In genomic region chr3:101544116-101544515, GRCm38 (mm10) we compare ENCODE assay signal across 13 mouse cellular contexts.
DNase-seq lines count a peak whose midpoint lies in the region; ATAC-seq and TF ChIP-seq lines count a peak whose summit lies in the region.
"Had no signal": no experiment of that assay in that cellular context is flagged by ENCODE, and none has a peak within 500 bp of the region (broad histone marks: within the 10 kb centered on the region; RNA-seq: fewer than 3 reads in every experiment).

No protein-coding gene starts in this region.

- no peak for TF ChIP-seq CTCF in kidney, postnatal 0 days (IDR thresholded peaks at IDR 0.05; ENCODE audit: low read depth)
- TF ChIP-seq CTCF in kidney, adult 2 months (conservative IDR thresholded peaks at IDR 0.05; ENCODE audit: insufficient read depth, insufficient read length, low read depth, low read length) = no peak

- no peaks in the 10 kb centered on the region for H3K9me3 ChIP-seq in forebrain, embryonic 10.5 days
- H3K9me3 ChIP-seq in forebrain, embryonic 14.5 days (replicated peaks; ENCODE audit: control insufficient read depth, low read length) = no peaks in the 10 kb centered on the region
- H3K9me3 ChIP-seq in kidney, postnatal 0 days (replicated peaks; ENCODE audit: low read length) = no peaks in the 10 kb centered on the region
- no peaks in the 10 kb centered on the region for H3K9me3 ChIP-seq in midbrain, embryonic 12.5 days
- no peaks in the 10 kb centered on the region for H3K9me3 ChIP-seq in midbrain, embryonic 15.5 days
- H3K9me3 ChIP-seq: hindbrain, embryonic 15.5 days; midbrain, embryonic 13.5 days had no signal

- ATAC-seq in forebrain, embryonic 14.5 days = no peak
- no peak for ATAC-seq in kidney, postnatal 0 days (replicated peaks; ENCODE audit: low FRiP score, low read depth)
- ATAC-seq in midbrain, embryonic 12.5 days (ENCODE audit: low FRiP score, low read depth) = no peak
- no peak for ATAC-seq in midbrain, embryonic 15.5 days (replicated peaks)
- ATAC-seq in inflammation-experienced regulatory T-cells, adult 6 months = no peak
- ATAC-seq: midbrain, embryonic 13.5 days had no signal

- H3K27me3 ChIP-seq in forebrain, embryonic 10.5 days (ENCODE audit: poor library complexity, severe bottlenecking) = no peaks in the 10 kb centered on the region
- no peaks in the 10 kb centered on the region for H3K27me3 ChIP-seq in forebrain, embryonic 14.5 days (replicated peaks; ENCODE audit: control insufficient read depth, insufficient read depth, low read length)
- no peaks in the 10 kb centered on the region for H3K27me3 ChIP-seq in kidney, postnatal 0 days (ENCODE audit: insufficient read depth, low read length)
- H3K27me3 ChIP-seq in kidney, adult 2 months (replicated peaks; ENCODE audit: control insufficient read depth, insufficient read depth, low read length) = no peaks in the 10 kb centered on the region
- no peaks in the 10 kb centered on the region; the same call in 1 of the 2 replicates for H3K27me3 ChIP-seq in midbrain, embryonic 12.5 days
- no peaks in the 10 kb centered on the region for H3K27me3 ChIP-seq in midbrain, embryonic 15.5 days (replicated peaks)
- H3K27me3 ChIP-seq: hindbrain, embryonic 15.5 days; midbrain, embryonic 13.5 days had no signal

- no peak for TF ChIP-seq POLR2A in kidney, adult 2 months (IDR thresholded peaks at IDR 0.05; ENCODE audit: low read depth, low read length)

- no peaks in the 10 kb centered on the region for H3K36me3 ChIP-seq in forebrain, embryonic 10.5 days (replicated peaks)
- H3K36me3 ChIP-seq in forebrain, embryonic 14.5 days (ENCODE audit: control insufficient read depth, insufficient read depth, low read length) = no peaks in the 10 kb centered on the region
- H3K36me3 ChIP-seq in kidney, postnatal 0 days (ENCODE audit: insufficient read depth, low read length) = no peaks in the 10 kb centered on the region
- no peaks in the 10 kb centered on the region for H3K36me3 ChIP-seq in kidney, adult 2 months (ENCODE audit: control insufficient read depth, insufficient read depth, low read length)
- no peaks in the 10 kb centered on the region for H3K36me3 ChIP-seq in midbrain, embryonic 12.5 days
- H3K36me3 ChIP-seq in midbrain, embryonic 15.5 days (replicated peaks) = no peaks in the 10 kb centered on the region
- H3K36me3 ChIP-seq: hindbrain, embryonic 15.5 days; midbrain, embryonic 13.5 days had no signal

- DNase-seq in forebrain, embryonic 10.5 days (ENCODE audit: extremely low spot score, low spot score) = no peak
- no peak for DNase-seq in forebrain, embryonic 14.5 days (ENCODE audit: low spot score)
- peak; percentile 60 for DNase-seq in kidney, postnatal 0 days (ENCODE audit: low spot score)
- DNase-seq in kidney, adult 2 months = no peak
- DNase-seq in yolk sac, embryonic 10.5 days (ENCODE audit: low spot score) = peak; percentile 63
- DNase-seq: adrenal gland, postnatal 36 days; retina, postnatal 1 day had no signal

- H3K4me3 ChIP-seq in forebrain, embryonic 10.5 days = no peak overlapping the region
- H3K4me3 ChIP-seq in forebrain, embryonic 14.5 days (ENCODE audit: low read depth, low read length) = no peak overlapping the region
- no peak overlapping the region for H3K4me3 ChIP-seq in kidney, postnatal 0 days (replicated peaks; ENCODE audit: low read depth, low read length)
- no peak overlapping the region for H3K4me3 ChIP-seq in kidney, adult 2 months (ENCODE audit: insufficient read depth, low read depth, low read length)
- H3K4me3 ChIP-seq in midbrain, embryonic 12.5 days = no peak overlapping the region
- no peak overlapping the region for H3K4me3 ChIP-seq in midbrain, embryonic 15.5 days
- H3K4me3 ChIP-seq: hindbrain, embryonic 15.5 days; midbrain, embryonic 13.5 days had no signal

- no peak overlapping the region for H3K9ac ChIP-seq in forebrain, embryonic 14.5 days (ENCODE audit: low read length)
- H3K9ac ChIP-seq in kidney, postnatal 0 days (ENCODE audit: low read depth, low read length) = no peak overlapping the region
- H3K9ac ChIP-seq in midbrain, embryonic 12.5 days (replicated peaks) = no peak overlapping the region
- no peak overlapping the region for H3K9ac ChIP-seq in midbrain, embryonic 15.5 days
- H3K9ac ChIP-seq: hindbrain, embryonic 15.5 days; liver, embryonic 14.5 days; midbrain, embryonic 13.5 days had no signal

- H3K4me2 ChIP-seq in forebrain, embryonic 14.5 days (ENCODE audit: low read length) = no peak overlapping the region
- H3K4me2 ChIP-seq in kidney, postnatal 0 days (ENCODE audit: low read length) = no peak overlapping the region
- H3K4me2 ChIP-seq in midbrain, embryonic 12.5 days (replicated peaks) = no peak overlapping the region
- H3K4me2 ChIP-seq in midbrain, embryonic 15.5 days = no peak overlapping the region
- H3K4me2 ChIP-seq: hindbrain, embryonic 15.5 days; midbrain, embryonic 13.5 days had no signal

- WGBS in forebrain, embryonic 10.5 days = 68% methylated on average over 7 of the region's 7 CpGs
- 67% methylated on average over 7 of the region's 7 CpGs for WGBS in forebrain, embryonic 14.5 days
- 14% methylated on average over 7 of the region's 7 CpGs for WGBS in kidney, postnatal 0 days
- WGBS in kidney, adult 2 months = 35% methylated on average over 7 of the region's 7 CpGs
- 57% methylated on average over 7 of the region's 7 CpGs for WGBS in midbrain, embryonic 12.5 days
- WGBS in midbrain, embryonic 15.5 days = 64% methylated on average over 7 of the region's 7 CpGs

- 0 out of 2 replicates have a peak overlapping the region, but pooled peaks have one; percentile 48 for H3K27ac ChIP-seq in forebrain, embryonic 10.5 days
- H3K27ac ChIP-seq in forebrain, embryonic 14.5 days (ENCODE audit: low read depth, low read length) = no peak overlapping the region
- no peak overlapping the region for H3K27ac ChIP-seq in kidney, postnatal 0 days
- no peak overlapping the region for H3K27ac ChIP-seq in kidney, adult 2 months (ENCODE audit: insufficient read depth, low read depth, low read length)
- peak overlapping the region; percentile 52; the same call in 1 of the 2 replicates for H3K27ac ChIP-seq in midbrain, embryonic 12.5 days (replicated peaks)
- H3K27ac ChIP-seq in midbrain, embryonic 15.5 days = no peak overlapping the region
- H3K27ac ChIP-seq: hindbrain, embryonic 15.5 days; liver, embryonic 14.5 days; midbrain, embryonic 13.5 days had no signal

- peaks cover 15% of the 10 kb centered on the region for H3K4me1 ChIP-seq in forebrain, embryonic 10.5 days
- H3K4me1 ChIP-seq in forebrain, embryonic 14.5 days (ENCODE audit: control insufficient read depth, insufficient read depth, low read length) = no peaks in the 10 kb centered on the region
- no peaks in the 10 kb centered on the region for H3K4me1 ChIP-seq in kidney, postnatal 0 days (replicated peaks; ENCODE audit: insufficient read depth, low read length)
- no peaks in the 10 kb centered on the region for H3K4me1 ChIP-seq in kidney, adult 2 months (ENCODE audit: control insufficient read depth, insufficient read depth, low read length)
- peaks cover 6% of the 10 kb centered on the region; the same call in 1 of the 2 replicates for H3K4me1 ChIP-seq in midbrain, embryonic 12.5 days
- H3K4me1 ChIP-seq in midbrain, embryonic 15.5 days = no peaks in the 10 kb centered on the region
- H3K4me1 ChIP-seq: hindbrain, embryonic 15.5 days had no signal

Comparison
In these comparisons a context has a peak if more than half of its experiments do, and no peak if none do; other contexts are left out.
1. DNase-seq: peak in kidney, postnatal 0 days (single experiment) and yolk sac, embryonic 10.5 days (single experiment); none in forebrain, embryonic 10.5 days (single experiment), forebrain, embryonic 14.5 days (single experiment) and kidney, adult 2 months (single experiment).
2. H3K27ac ChIP-seq: peak in forebrain, embryonic 10.5 days (single experiment) and midbrain, embryonic 12.5 days (single experiment); none in forebrain, embryonic 14.5 days (single experiment), kidney, postnatal 0 days (single experiment), kidney, adult 2 months (single experiment) and midbrain, embryonic 15.5 days (single experiment).